Mouse (Mus musculus) embryonic fibroblast, embryonic 13.5 days (primary cell): ENCODE results near the gene Krtap4-13. TPM values are rescaled to one million over a fixed set of nuclear protein-coding genes. Genes with fewer than 3 reads are reported as not detected.
"Not testable (repeated sequence)": the region's sequence is repeated elsewhere in the genome, so short reads cannot be mapped to it uniquely, and the experiment has no call there.

Experiments
- H3K27ac ChIP-seq: 2 replicates; pipeline ENCODE4 v1.5.1; 2012; ENCODE audit warnings: low read length, control low read depth, inconsistent platforms; ENCODE audit not compliant: insufficient read depth
- H3K4me1 ChIP-seq: 2 replicates; pipeline ENCODE4 v1.6.1; 2011; ENCODE audit warnings: low read length; ENCODE audit not compliant: control insufficient read depth, insufficient read depth
- H3K4me3 ChIP-seq: 2 replicates; pipeline ENCODE4 v1.5.1; 2011; ENCODE audit warnings: mild to moderate bottlenecking, control low read depth, low read length; ENCODE audit not compliant: insufficient read depth
- CTCF ChIP-seq: IDR thresholded peaks from 2 replicates; pipeline ENCODE4 v1.5.1; 2011; ENCODE audit warnings: mild to moderate bottlenecking, control low read depth, low read length, moderate library complexity, borderline replicate concordance; ENCODE audit not compliant: insufficient read depth
- POLR2A ChIP-seq: IDR thresholded peaks from 2 replicates; pipeline ENCODE4 v1.6.1; 2011; ENCODE audit warnings: low read depth, mild to moderate bottlenecking, control low read depth, low read length, moderate library complexity
- polyA plus RNA-seq: library from polyadenylated mRNA; stranded (reverse); fragments of >200 nt; gene quantifications from 2 replicates; pipeline ENCODE4 v1.2.4, GENCODE M21; 2011; ENCODE audit warnings: low read depth; ENCODE audit not compliant: missing spikeins, insufficient read length

Krtap4-13 gene
- polyA plus RNA-seq, 1 experiment, result not detected

DNA sequence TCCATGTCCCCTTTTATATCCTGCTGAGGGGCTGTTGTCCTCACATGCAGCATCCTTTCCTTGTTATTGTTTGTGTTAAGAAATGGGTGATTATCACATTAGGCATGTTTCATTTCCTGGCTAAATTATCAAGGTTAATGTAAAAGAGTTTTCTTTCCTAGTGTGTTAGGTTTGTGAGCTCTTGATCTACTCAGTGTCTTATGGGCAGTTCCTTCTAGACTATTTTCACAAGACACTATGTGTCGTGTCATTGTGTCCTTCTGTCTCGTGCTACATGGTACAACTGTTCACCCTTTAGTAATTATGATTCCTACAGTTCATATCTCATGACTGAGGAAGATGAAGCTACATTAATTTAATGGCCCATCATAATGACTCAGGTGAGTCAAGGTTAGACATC, 16.3 kb downstream of the Krtap4-13 start, which contains the start of gene Gm11596:
TSS of gene Gm11596 (minus strand) at position 101 of the 400 bp plus-strand sequence.
- no peak within 1 kb of the TSS for H3K27ac ChIP-seq
- H3K4me3 ChIP-seq, result no peak within 1 kb of the TSS
- no peaks in the 10 kb centered on the region for H3K4me1 ChIP-seq
- TF ChIP-seq POLR2A, result no peak
- TF ChIP-seq CTCF, result no peak

DNA sequence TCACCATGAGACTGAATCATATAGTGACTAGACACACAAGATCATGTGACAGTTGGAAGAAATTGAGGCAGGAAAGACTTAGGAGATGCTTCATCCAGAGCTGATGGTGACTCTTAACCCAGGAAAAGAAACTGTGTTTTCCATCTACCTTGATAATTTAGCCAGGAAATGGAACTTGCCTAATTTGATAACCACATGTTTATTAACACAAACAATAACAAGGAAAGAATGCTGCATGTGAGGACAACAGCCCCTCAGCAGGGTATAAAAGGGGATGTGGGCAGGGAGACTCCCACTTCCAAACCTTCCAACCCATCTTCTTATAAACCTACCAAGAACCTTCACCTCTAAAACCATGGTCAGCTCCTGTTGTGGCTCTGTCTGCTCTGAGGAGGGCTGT, 24.8 kb downstream of the Krtap4-13 start, which contains the start of gene Krtap4-9:
TSS of gene Krtap4-9 (plus strand) at position 301 of the 400 bp plus-strand sequence.
- not testable (repeated sequence) for H3K4me1 ChIP-seq, H3K27ac ChIP-seq

DNA sequence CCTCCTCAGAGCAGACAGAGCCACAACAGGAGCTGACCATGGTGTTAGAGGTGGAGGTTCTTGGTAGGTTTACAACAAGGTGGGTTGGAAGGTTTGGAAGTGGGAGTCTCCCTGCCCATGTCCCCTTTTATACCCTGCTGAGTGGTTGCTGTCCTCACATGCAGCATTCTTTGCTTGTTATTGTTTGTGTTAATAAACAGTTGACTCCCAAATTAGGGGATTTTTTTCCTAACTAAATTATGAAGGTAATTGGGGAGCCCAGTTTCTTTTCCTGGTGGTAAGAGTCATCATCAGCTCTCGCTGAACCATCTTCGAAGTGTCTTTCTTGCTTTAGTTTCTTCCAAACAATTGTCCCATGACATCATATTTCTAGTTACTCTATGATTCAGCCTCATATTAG, 29.1 kb downstream of the Krtap4-13 start, which contains the start of gene Krtap4-8:
TSS of gene Krtap4-8 (minus strand) at position 101 of the 400 bp plus-strand sequence.
- TF ChIP-seq CTCF (no peak), POLR2A (no peak)
- H3K27ac ChIP-seq, result no peak within 1 kb of the TSS
- no peaks in the 10 kb centered on the region for H3K4me1 ChIP-seq
- no peak within 1 kb of the TSS for H3K4me3 ChIP-seq

More for the DNA sequence above, 24.8 kb downstream of the Krtap4-13 start, which contains the start of gene Krtap4-9:
- H3K4me3 ChIP-seq, result not testable (repeated sequence)

DNA sequence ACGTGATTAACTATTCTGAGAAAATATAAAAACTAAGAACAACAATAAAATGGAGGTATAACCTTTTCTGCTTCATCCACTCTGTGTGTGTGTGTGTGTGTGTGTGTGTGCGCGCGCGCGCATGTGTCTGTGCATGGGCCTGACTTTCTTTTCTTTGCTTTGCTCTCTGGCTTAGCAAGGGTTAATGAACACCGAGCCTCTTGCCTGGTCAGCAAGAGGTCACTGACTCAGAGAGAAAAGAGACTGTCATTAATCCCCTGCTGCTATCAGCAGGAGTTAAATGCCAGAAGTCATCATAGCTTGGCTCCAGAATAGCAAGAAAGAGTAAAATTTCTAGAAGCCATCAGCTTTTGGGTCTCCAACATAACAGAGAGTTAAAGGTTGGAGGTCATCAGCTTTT, 31.3 kb downstream of the Krtap4-13 start:
- no peak for TF ChIP-seq POLR2A
- H3K27ac ChIP-seq, result no peak overlapping the region
- no peak overlapping the region for H3K4me3 ChIP-seq
- H3K4me1 ChIP-seq, result no peaks in the 10 kb centered on the region

DNA sequence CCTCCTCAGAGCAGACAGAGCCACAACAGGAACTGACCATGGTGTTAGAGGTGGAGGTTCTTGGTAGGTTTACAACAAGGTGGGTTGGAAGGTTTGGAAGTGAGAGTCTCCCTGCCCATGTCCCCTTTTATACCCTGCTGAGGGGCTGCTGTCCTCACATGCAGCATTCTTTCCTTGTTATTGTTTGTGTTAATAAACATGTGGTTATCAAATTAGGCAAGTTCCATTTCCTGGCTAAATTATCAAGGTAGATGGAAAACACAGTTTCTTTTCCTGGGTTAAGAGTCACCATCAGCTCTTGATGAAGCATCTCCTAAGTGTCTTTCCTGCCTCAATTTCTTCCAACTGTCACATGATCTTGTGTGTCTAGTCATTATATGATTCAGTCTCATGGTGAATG, 36.9 kb downstream of the Krtap4-13 start, which contains the start of gene Gm11595:
TSS of gene Gm11595 (minus strand) at position 101 of the 400 bp plus-strand sequence.
- H3K27ac ChIP-seq, result not testable (repeated sequence)

DNA sequence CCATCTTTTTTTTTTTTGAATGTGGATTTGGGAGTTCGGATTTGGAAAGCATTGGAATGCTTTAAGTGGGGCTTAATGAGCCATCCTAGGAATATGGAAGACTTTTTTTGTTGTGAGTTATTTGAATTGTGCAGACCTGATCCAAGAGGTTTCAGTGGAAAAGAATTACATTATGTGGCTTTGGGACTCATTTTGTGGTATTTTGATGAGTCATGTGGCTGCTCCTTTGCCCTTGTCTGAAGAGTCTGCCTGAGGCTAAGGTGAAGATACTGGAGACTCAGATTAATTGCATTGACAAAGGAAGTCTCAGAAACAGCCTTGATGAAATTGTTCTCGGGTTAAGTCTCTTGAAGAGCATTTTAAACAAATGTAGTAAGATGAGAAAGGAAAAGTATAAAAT, 41.3 kb downstream of the Krtap4-13 start:
- Histone ChIP-seq H3K27ac (no peak overlapping the region), H3K4me1 (no peaks in the 10 kb centered on the region), H3K4me3 (no peak overlapping the region)
- TF ChIP-seq CTCF (no peak), POLR2A (no peak)

More for the DNA sequence above, 36.9 kb downstream of the Krtap4-13 start, which contains the start of gene Gm11595:
- H3K4me3 ChIP-seq, H3K4me1 ChIP-seq: not testable (repeated sequence)

Other genes with a start within 250 kb of the Krtap4-13 start
- gene Krtap3-1, start 243.3 kb downstream of the Krtap4-13 start, polyA plus RNA-seq, result not detected in 2 replicates
- gene Krtap1-5, start 228.9 kb downstream of the Krtap4-13 start, polyA plus RNA-seq, result not detected in 2 replicates
- gene Krtap1-4, start 226.2 kb downstream of the Krtap4-13 start, polyA plus RNA-seq, result not detected in 2 replicates
- gene Krtap1-3, start 218.6 kb downstream of the Krtap4-13 start, polyA plus RNA-seq, result not detected in 2 replicates
- not detected in 2 replicates for gene Krtap9-3, start 211.8 kb downstream of the Krtap4-13 start, polyA plus RNA-seq
- not detected in 2 replicates for gene Gm11938, start 206.6 kb downstream of the Krtap4-13 start, polyA plus RNA-seq
- gene Gm11937, start 199.7 kb downstream of the Krtap4-13 start, polyA plus RNA-seq, result not detected in 2 replicates
- gene Krtap2-4, start 195.0 kb downstream of the Krtap4-13 start, polyA plus RNA-seq, result not detected in 2 replicates
- gene Gm11562, start 189.5 kb downstream of the Krtap4-13 start, polyA plus RNA-seq, result not detected in 2 replicates
- gene Krtap4-1, start 181.7 kb downstream of the Krtap4-13 start, polyA plus RNA-seq, result not detected in 2 replicates
- not detected in 2 replicates for gene Krtap4-2, start 174.8 kb downstream of the Krtap4-13 start, polyA plus RNA-seq
- gene Krtap4-7, start 165.8 kb downstream of the Krtap4-13 start, polyA plus RNA-seq, result not detected in 2 replicates
- not detected in 2 replicates for gene Gm11555, start 159.7 kb downstream of the Krtap4-13 start, polyA plus RNA-seq
- not detected in 2 replicates for gene Gm11563, start 150.9 kb downstream of the Krtap4-13 start, polyA plus RNA-seq
- gene Krtap4-6, start 143.9 kb downstream of the Krtap4-13 start, polyA plus RNA-seq, result not detected in 2 replicates
- not detected in 2 replicates for gene Gm14190, start 119.2 kb downstream of the Krtap4-13 start, polyA plus RNA-seq
- gene Gm14180, start 75.6 kb downstream of the Krtap4-13 start, polyA plus RNA-seq, result not detected in 2 replicates
- not detected in 2 replicates for gene Gm11595, start 37.0 kb downstream of the Krtap4-13 start, polyA plus RNA-seq
- gene Krtap4-8, start 29.2 kb downstream of the Krtap4-13 start, polyA plus RNA-seq, result not detected in 2 replicates
- gene Krtap4-9, start 24.7 kb downstream of the Krtap4-13 start, polyA plus RNA-seq, result not detected in 2 replicates
- not detected in 2 replicates for gene Gm11596, start 16.4 kb downstream of the Krtap4-13 start, polyA plus RNA-seq
- not detected in 2 replicates for gene Gm11569, start 11.0 kb downstream of the Krtap4-13 start, polyA plus RNA-seq
- gene Gm11554, start 5.4 kb downstream of the Krtap4-13 start, polyA plus RNA-seq, result not detected in 2 replicates
- gene Gm11564, start 5.8 kb upstream of the Krtap4-13 start, polyA plus RNA-seq, result not detected in 2 replicates
- not detected in 2 replicates for gene 2300003K06Rik, start 28.2 kb upstream of the Krtap4-13 start, polyA plus RNA-seq
- gene Krtap4-16, start 41.7 kb upstream of the Krtap4-13 start, polyA plus RNA-seq, result not detected in 2 replicates
- not detected in 2 replicates for gene Gm11568, start 48.0 kb upstream of the Krtap4-13 start, polyA plus RNA-seq
- not detected in 2 replicates for gene Gm11559, start 54.6 kb upstream of the Krtap4-13 start, polyA plus RNA-seq
- gene Krtap9-1, start 63.5 kb upstream of the Krtap4-13 start, polyA plus RNA-seq, result not detected in 2 replicates
- not detected in 2 replicates for gene Gm11567, start 69.3 kb upstream of the Krtap4-13 start, polyA plus RNA-seq
- not detected in 2 replicates for gene Krtap31-1, start 98.0 kb upstream of the Krtap4-13 start, polyA plus RNA-seq
- gene Gm11565, start 104.9 kb upstream of the Krtap4-13 start, polyA plus RNA-seq, result not detected in 2 replicates
- gene Krtap31-2, start 126.4 kb upstream of the Krtap4-13 start, polyA plus RNA-seq, result not detected in 2 replicates
- gene Krtap9-5, start 138.6 kb upstream of the Krtap4-13 start, polyA plus RNA-seq, result not detected in 2 replicates
- not detected in 2 replicates for gene Krtap29-1, start 169.2 kb upstream of the Krtap4-13 start, polyA plus RNA-seq
- gene Krtap16-1, start 176.7 kb upstream of the Krtap4-13 start, polyA plus RNA-seq, result not detected in 2 replicates
- gene Krtap17-1, start 184.1 kb upstream of the Krtap4-13 start, polyA plus RNA-seq, result not detected in 2 replicates
- gene Krt33a, start 206.3 kb upstream of the Krtap4-13 start, polyA plus RNA-seq, result not detected in 2 replicates
- gene Krt33b, start 220.0 kb upstream of the Krtap4-13 start, polyA plus RNA-seq, result not detected in 2 replicates
- gene Krt34, start 231.7 kb upstream of the Krtap4-13 start, polyA plus RNA-seq, result not detected in 2 replicates
- gene Krt31, start 240.7 kb upstream of the Krtap4-13 start, polyA plus RNA-seq, result not detected in 2 replicates